Mouse (Mus musculus): ENCODE results near the gene Reg4. TPM values are rescaled to one million over a fixed set of nuclear protein-coding genes. Genes with fewer than 3 reads are reported as not detected.

Reg4 gene
- polyA plus RNA-seq, 2 experiments, result not detected

- Histone ChIP-seq H3K27ac (no peak overlapping the region), H3K9ac (replicated peaks) (no peak overlapping the region), H3K4me1 (replicated peaks; ENCODE audit: control insufficient read depth in 2 of 2, insufficient read depth in 2 of 2, low read length in 1 of 2) (peaks cover 6 to 12% of the 10 kb centered on the region in 2 experiments), H3K4me2 (ENCODE audit: low read depth) (no peak overlapping the region), H3K36me3 (replicated peaks; ENCODE audit: control insufficient read depth, insufficient read depth, low read depth) (no peaks in the 10 kb centered on the region), H3K4me3 (ENCODE audit: insufficient read depth in 1 of 2, low read depth in 2 of 2, low read length in 2 of 2) (no peak overlapping the region), H3K9me3 (ENCODE audit: control insufficient read depth, low read length) (no peaks in the 10 kb centered on the region), H3K27me3 (ENCODE audit: control insufficient read depth, insufficient read depth, low read length) (no peaks in the 10 kb centered on the region)
- ATAC-seq (ENCODE audit: insufficient read depth) (peak; percentile 83), DNase-seq (ENCODE audit: low read depth in 3 of 3, low spot score in 3 of 3) (no peak)
- TF ChIP-seq CTCF (IDR thresholded peaks at IDR 0.05; ENCODE audit: low read depth) (no peak), EP300 (IDR thresholded peaks at IDR 0.05; ENCODE audit: low read depth) (no peak)
- 22% methylated on average over 4 of the region's 4 CpGs for WGBS (ENCODE audit: insufficient replicate concordance)
These were observed 39.5 kb downstream of the Reg4 start for GRCm38 (mm10) chr3:98261415-98261814.

- Histone ChIP-seq H3K4me1 (replicated peaks; ENCODE audit: control insufficient read depth in 2 of 2, insufficient read depth in 2 of 2, low read length in 1 of 2) (peaks cover 6 to 15% of the 10 kb centered on the region in 2 experiments), H3K27me3 (ENCODE audit: control insufficient read depth, insufficient read depth, low read length) (no peaks in the 10 kb centered on the region), H3K4me3 (ENCODE audit: insufficient read depth in 1 of 2, low read depth in 2 of 2, low read length in 2 of 2) (no peak overlapping the region), H3K36me3 (replicated peaks; ENCODE audit: control insufficient read depth, insufficient read depth, low read depth) (no peaks in the 10 kb centered on the region), H3K4me2 (ENCODE audit: low read depth) (no peak overlapping the region), H3K27ac (no peak overlapping the region; the same call in 1 of the 2 replicates), H3K9me3 (ENCODE audit: control insufficient read depth, low read length) (no peaks in the 10 kb centered on the region), H3K9ac (replicated peaks) (no peak overlapping the region)
- ATAC-seq (ENCODE audit: insufficient read depth) (peak; percentile 34; the same call in 1 of the 2 replicates), DNase-seq (ENCODE audit: low read depth in 3 of 3, low spot score in 3 of 3) (no peak)
- TF ChIP-seq CTCF (IDR thresholded peaks at IDR 0.05; ENCODE audit: low read depth) (no peak), EP300 (IDR thresholded peaks at IDR 0.05; ENCODE audit: low read depth) (no peak)
- 76% methylated on average over 2 of the region's 2 CpGs for WGBS (ENCODE audit: insufficient replicate concordance)
These were observed 40.2 kb downstream of the Reg4 start for GRCm38 (mm10) chr3:98262133-98262532.

GRCm38 (mm10) chr3:98267249-98267651 lies 45.3 kb downstream of the Reg4 start:
- DNase-seq (ENCODE audit: low read depth in 3 of 3, low spot score in 3 of 3) (no peak), ATAC-seq (ENCODE audit: insufficient read depth) (peak; percentile 26; the same call in 1 of the 2 replicates)
- no peak overlapping the region for H3K4me2 ChIP-seq (ENCODE audit: low read depth)
- H3K4me1 ChIP-seq (replicated peaks; ENCODE audit: control insufficient read depth in 2 of 2, insufficient read depth in 2 of 2, low read length in 1 of 2), result peaks cover 0 to 17% of the 10 kb centered on the region in 2 experiments; a peak in 2 of 4 replicates
- H3K9ac ChIP-seq (replicated peaks), result no peak overlapping the region
- WGBS (ENCODE audit: insufficient replicate concordance), result 23% methylated on average over 6 of the region's 6 CpGs
- H3K27ac ChIP-seq, result no peak overlapping the region
- H3K4me3 ChIP-seq (ENCODE audit: insufficient read depth in 1 of 2, low read depth in 2 of 2, low read length in 2 of 2), result no peak overlapping the region
- no peaks in the 10 kb centered on the region for H3K9me3 ChIP-seq (ENCODE audit: control insufficient read depth, low read length)
- H3K27me3 ChIP-seq (ENCODE audit: control insufficient read depth, insufficient read depth, low read length), result no peaks in the 10 kb centered on the region
- H3K36me3 ChIP-seq (replicated peaks; ENCODE audit: control insufficient read depth, insufficient read depth, low read depth), result no peaks in the 10 kb centered on the region
- TF ChIP-seq EP300 (IDR thresholded peaks at IDR 0.05; ENCODE audit: low read depth) (no peak), CTCF (IDR thresholded peaks at IDR 0.05; ENCODE audit: low read depth) (no peak)

- H3K9ac ChIP-seq (replicated peaks), result no peak overlapping the region
- TF ChIP-seq EP300 (IDR thresholded peaks at IDR 0.05; ENCODE audit: low read depth), result no peak
- no peak for TF ChIP-seq CTCF (IDR thresholded peaks at IDR 0.05; ENCODE audit: low read depth)
- ATAC-seq (ENCODE audit: insufficient read depth), result no peak
- peaks cover 0 to 8% of the 10 kb centered on the region in 2 experiments; a peak in 2 of 4 replicates for H3K4me1 ChIP-seq (replicated peaks; ENCODE audit: control insufficient read depth in 2 of 2, insufficient read depth in 2 of 2, low read length in 1 of 2)
- H3K4me2 ChIP-seq (ENCODE audit: low read depth), result no peak overlapping the region
- H3K27ac ChIP-seq, result no peak overlapping the region
- H3K4me3 ChIP-seq (ENCODE audit: insufficient read depth in 1 of 2, low read depth in 2 of 2, low read length in 2 of 2), result no peak overlapping the region
- H3K36me3 ChIP-seq (replicated peaks; ENCODE audit: control insufficient read depth, insufficient read depth, low read depth), result no peaks in the 10 kb centered on the region
- H3K9me3 ChIP-seq (ENCODE audit: control insufficient read depth, low read length), result no peaks in the 10 kb centered on the region
- H3K27me3 ChIP-seq (ENCODE audit: control insufficient read depth, insufficient read depth, low read length), result no peaks in the 10 kb centered on the region
- 44% methylated on average over 11 of the region's 11 CpGs for WGBS (ENCODE audit: insufficient replicate concordance)
- no peak for DNase-seq (ENCODE audit: low read depth in 3 of 3, low spot score in 3 of 3)
These were observed 51.9 kb downstream of the Reg4 start for GRCm38 (mm10) chr3:98273623-98274398.

DNA sequence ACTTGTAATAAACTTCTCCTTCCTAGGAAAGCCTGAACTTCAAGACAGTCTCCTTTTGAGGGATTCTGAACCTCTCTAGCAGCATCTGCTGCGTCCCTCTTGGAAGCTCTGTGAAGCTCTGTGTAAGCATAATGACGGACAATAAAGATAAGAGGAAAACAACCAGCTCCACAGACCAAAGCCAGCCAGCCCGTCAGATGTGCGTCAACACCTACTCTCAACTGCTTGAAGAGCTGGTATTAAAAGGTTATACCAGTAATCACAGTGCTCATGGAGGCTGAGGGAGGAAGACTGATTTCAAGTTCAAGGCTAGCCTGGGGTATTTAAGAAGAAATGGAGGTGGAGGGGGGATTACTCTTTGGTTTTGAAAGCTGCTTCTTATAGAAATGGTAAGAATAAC lies 57.7 kb downstream of the Reg4 start:
- Histone ChIP-seq H3K27ac (no peak overlapping the region), H3K27me3 (ENCODE audit: control insufficient read depth, insufficient read depth, low read length) (no peaks in the 10 kb centered on the region), H3K9me3 (ENCODE audit: control insufficient read depth, low read length) (no peaks in the 10 kb centered on the region), H3K4me1 (replicated peaks; ENCODE audit: control insufficient read depth in 2 of 2, insufficient read depth in 2 of 2, low read length in 1 of 2) (peaks cover 0 to 19% of the 10 kb centered on the region in 2 experiments; a peak in 2 of 4 replicates), H3K4me2 (ENCODE audit: low read depth) (no peak overlapping the region), H3K36me3 (replicated peaks; ENCODE audit: control insufficient read depth, insufficient read depth, low read depth) (no peaks in the 10 kb centered on the region), H3K9ac (replicated peaks) (no peak overlapping the region), H3K4me3 (ENCODE audit: insufficient read depth in 1 of 2, low read depth in 2 of 2, low read length in 2 of 2) (no peak overlapping the region)
- ATAC-seq (ENCODE audit: insufficient read depth) (no peak), DNase-seq (ENCODE audit: low read depth in 3 of 3, low spot score in 3 of 3) (no peak)
- WGBS (ENCODE audit: insufficient replicate concordance), result 25% methylated on average over 4 of the region's 4 CpGs
- TF ChIP-seq CTCF (IDR thresholded peaks at IDR 0.05; ENCODE audit: low read depth) (no peak), EP300 (IDR thresholded peaks at IDR 0.05; ENCODE audit: low read depth) (no peak)
